Comparison of ENCODE assay signal across 8 mouse cellular contexts in the genomic region with DNA sequence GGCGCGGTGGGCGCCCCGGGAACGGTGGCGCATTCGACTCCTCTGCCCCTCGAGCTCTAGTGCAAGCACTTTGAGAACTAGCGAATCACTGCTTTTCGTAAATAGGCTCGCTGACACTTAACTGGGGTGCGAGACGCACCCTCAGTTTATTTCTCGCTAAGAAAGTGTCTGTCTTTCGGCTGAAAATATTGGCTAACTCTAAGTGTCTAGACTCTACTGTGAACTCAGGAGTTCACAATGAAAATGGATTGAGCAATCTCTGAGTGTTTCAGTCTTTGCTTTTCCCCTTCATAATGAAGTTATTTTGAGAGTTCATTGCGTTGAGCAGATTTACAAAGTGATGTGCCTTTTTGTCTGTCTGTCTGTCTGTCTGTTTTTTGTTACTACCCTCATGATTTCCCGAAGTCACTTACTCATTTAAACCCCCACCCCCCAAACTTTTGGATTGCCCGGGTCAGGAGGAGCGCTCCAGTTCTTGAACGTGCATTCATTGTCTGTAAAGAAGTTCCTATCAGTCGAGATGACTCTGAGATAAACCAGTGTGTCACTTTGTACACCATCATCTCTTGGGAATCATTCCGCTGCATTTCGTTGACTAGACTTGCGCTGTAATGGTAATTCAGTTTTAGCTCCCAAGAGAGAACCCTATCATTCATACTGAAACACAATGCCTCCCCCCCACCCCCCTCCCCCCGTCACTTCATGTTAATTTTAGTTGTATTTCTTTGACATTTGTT. TPM values are rescaled to one million over a fixed set of nuclear protein-coding genes. Genes with fewer than 3 reads are reported as not detected.
DNase-seq lines count a peak whose midpoint lies in the region; ATAC-seq and TF ChIP-seq lines count a peak whose summit lies in the region.

No protein-coding gene starts in this region.

- no peaks in the 10 kb centered on the region for H3K9me3 ChIP-seq in hindbrain, postnatal 0 days (ENCODE audit: low read length)
- H3K9me3 ChIP-seq in midbrain, embryonic 14.5 days (ENCODE audit: control insufficient read depth, low read length), result no peaks in the 10 kb centered on the region

- intact Hi-C loops in left cerebral cortex, adult 2 months (cut with DNase I), result loop anchor here (5.0 kb wide), 3 partner anchors 59 to 101 kb away; no protein-coding TSS in a partner anchor
- intact Hi-C loops in left cerebral cortex, postnatal 36 days (cut with DNase I), result no loop called here
- intact Hi-C loops in gastrocnemius, postnatal 14 days (cut with DNase I; ENCODE audit: low total_unique reads), result loop anchor here (10.0 kb wide), 1 partner anchor 98 kb away; no protein-coding TSS in a partner anchor

- H3K9ac ChIP-seq in hindbrain, postnatal 0 days (replicated peaks; ENCODE audit: low read length), result peak overlapping the region; percentile 80
- peak overlapping the region; percentile 78 for H3K9ac ChIP-seq in midbrain, embryonic 14.5 days (replicated peaks; ENCODE audit: low read length)

- no peak for TF ChIP-seq CTCF in left cerebral cortex, adult 2 months (IDR thresholded peaks at IDR 0.05)
- no peak for TF ChIP-seq CTCF in cortical plate, adult 2 months (IDR thresholded peaks at IDR 0.05; ENCODE audit: extremely low read depth, insufficient read depth, low read length)
- TF ChIP-seq CTCF in hindbrain, postnatal 0 days (IDR thresholded peaks at IDR 0.05; ENCODE audit: low read depth), result no peak

- no peaks in the 10 kb centered on the region for H3K27me3 ChIP-seq in hindbrain, postnatal 0 days (ENCODE audit: insufficient read depth, low read length)
- no peaks in the 10 kb centered on the region for H3K27me3 ChIP-seq in midbrain, embryonic 14.5 days (ENCODE audit: control insufficient read depth, insufficient read depth, low read length)

- no peak for ATAC-seq in hindbrain, postnatal 0 days
- ATAC-seq in midbrain, embryonic 14.5 days (ENCODE audit: low FRiP score, low TSS enrichment), result no peak

- H3K4me1 ChIP-seq in cortical plate, adult 2 months (ENCODE audit: control insufficient read depth, insufficient read depth, low read length), result no peaks in the 10 kb centered on the region
- no peaks in the 10 kb centered on the region for H3K4me1 ChIP-seq in hindbrain, postnatal 0 days (ENCODE audit: insufficient read depth, low read length)
- peaks cover 11% of the 10 kb centered on the region; the same call in 1 of the 2 replicates for H3K4me1 ChIP-seq in midbrain, embryonic 14.5 days (ENCODE audit: control insufficient read depth, insufficient read depth, low read length)

- peak overlapping the region; percentile 89 for H3K4me3 ChIP-seq in left cerebral cortex, adult 2 months
- peak overlapping the region; percentile 64 for H3K4me3 ChIP-seq in cortical plate, adult 2 months (ENCODE audit: insufficient read depth, low read length)
- peak overlapping the region; percentile 94 for H3K4me3 ChIP-seq in hindbrain, postnatal 0 days (ENCODE audit: low read length)
- peak overlapping the region; percentile 86 for H3K4me3 ChIP-seq in midbrain, embryonic 14.5 days (replicated peaks; ENCODE audit: low read depth, low read length)

- DNase-seq in left cerebral cortex, adult 2 months (ENCODE audit: extremely low spot score in 1 of 2, low spot score in 2 of 2), result no peak
- DNase-seq in left cerebral cortex, postnatal 36 days (ENCODE audit: low spot score in 2 of 2), result no peak
- peak; percentile 10 for DNase-seq in hindbrain, postnatal 0 days (ENCODE audit: low spot score)
- DNase-seq in midbrain, embryonic 14.5 days, result peak; percentile 47
- DNase-seq in layer of hippocampus, adult 18-20 months (ENCODE audit: low spot score in 2 of 2), result no peak
- no peak for DNase-seq in gastrocnemius, postnatal 14 days
- DNase-seq in cerebellum, adult 18-20 months, result no peak

- H3K27ac ChIP-seq in left cerebral cortex, adult 2 months, result peak overlapping the region; percentile 84
- H3K27ac ChIP-seq in cortical plate, adult 2 months (ENCODE audit: insufficient read depth, low read length), result no peak overlapping the region
- H3K27ac ChIP-seq in hindbrain, postnatal 0 days, result peak overlapping the region; percentile 94
- H3K27ac ChIP-seq in midbrain, embryonic 14.5 days (replicated peaks; ENCODE audit: low read depth, low read length), result peak overlapping the region; percentile 94

- WGBS in hindbrain, postnatal 0 days, result 1% methylated on average over 25 of the region's 25 CpGs
- under 1% methylated on average over 25 of the region's 25 CpGs for whole genome bisulfite sequencing in midbrain, embryonic 14.5 days

- TF ChIP-seq POLR2A in cortical plate, adult 2 months (IDR thresholded peaks at IDR 0.05; ENCODE audit: extremely low read depth, insufficient read depth, low read length), result no peak

- no peaks in the 10 kb centered on the region for H3K36me3 ChIP-seq in hindbrain, postnatal 0 days (ENCODE audit: insufficient read depth, low read length)
- no peaks in the 10 kb centered on the region for H3K36me3 ChIP-seq in midbrain, embryonic 14.5 days (ENCODE audit: control insufficient read depth, insufficient read depth, low read length)

- peak overlapping the region; percentile 63 for H3K4me2 ChIP-seq in hindbrain, postnatal 0 days (ENCODE audit: low read depth, low read length)
- H3K4me2 ChIP-seq in midbrain, embryonic 14.5 days (ENCODE audit: low read length), result peak overlapping the region; percentile 65

RNA-seq across cellular contexts. Expression of a gene that starts 1.0 kb away (rescaled TPM):
- total RNA-seq in left cerebral cortex, adult 2 months (2021), result 10 to 100 TPM; 26.8 to 28.7 TPM
- total RNA-seq in left cerebral cortex, postnatal 36 days (2021), result 10 to 100 TPM; 17.4 to 26.4 TPM
- 13.5 and 14.4 TPM in 2 replicates for polyA plus RNA-seq in cortical plate, adult 2 months (2012; rRNA removed)
- total RNA-seq in hindbrain, postnatal 0 days (2014; rRNA removed), result 26.1 and 31.7 TPM in 2 replicates
- polyA plus RNA-seq in hindbrain, postnatal 0 days (2015; fragmentation: Nextera tagmentation; extraction: Ambion mirVana), result 13.8 and 14.3 TPM in 2 replicates
- 17.1 and 18.9 TPM in 2 replicates for polyA plus RNA-seq in midbrain, embryonic 14.5 days (2014; fragmentation: Nextera tagmentation; extraction: Ambion mirVana)
- 10 to 100 TPM; 53.7 to 59.6 TPM for total RNA-seq in layer of hippocampus, adult 18-20 months (2021)
- total RNA-seq in gastrocnemius, postnatal 14 days (2021), result 10 to 100 TPM; 65.0 to 73.0 TPM

Comparison
In these comparisons a context has a peak if more than half of its experiments do, and no peak if none do; other contexts are left out.
1. DNase-seq: peak in hindbrain, postnatal 0 days (single experiment) and midbrain, embryonic 14.5 days (single experiment); none in left cerebral cortex, adult 2 months (0 of 2), left cerebral cortex, postnatal 36 days (0 of 2), layer of hippocampus, adult 18-20 months (0 of 2), gastrocnemius, postnatal 14 days (single experiment) and cerebellum, adult 18-20 months (0 of 2).
2. Peak in every context shown above with its lines, with median percentiles within 50 percentile points of each other: H3K4me3 ChIP-seq.